Mouse (Mus musculus): ENCODE data around the gene Acap3.

- TF ChIP-seq CTCF (IDR thresholded peaks at IDR 0.05; ENCODE audit: control insufficient read depth, insufficient read depth, low read length) (no peak), POLR2A (IDR thresholded peaks at IDR 0.05; ENCODE audit: borderline replicate concordance, control insufficient read depth, low read depth, low read length) (no peak)
Observed at GRCm38 (mm10) chr4:155843231-155843630, 48.4 kb upstream of the Acap3 start.

All from bone marrow, adult 2 months (tissue).